Mouse (Mus musculus): ENCODE results near the gene Gm3269. TPM values are rescaled to one million over a fixed set of nuclear protein-coding genes. Genes with fewer than 3 reads are reported as not detected.
A peak's percentile ranks its signal among the peaks of the same experiment; 100 is the strongest.
"Not testable (repeated sequence)": the region's sequence is repeated elsewhere in the genome, so short reads cannot be mapped to it uniquely, and the experiment has no call there.

The Gm3269 gene
- polyA plus RNA-seq (2014; fragmentation: Nextera tagmentation; extraction: Ambion mirVana): not detected in 2 replicates

- ATAC-seq (ENCODE audit: insufficient number of reproducible peaks, low FRiP score, low TSS enrichment, low read depth); H3K36me3 ChIP-seq (ENCODE audit: control insufficient read depth, insufficient read depth, low read length); H3K27ac ChIP-seq (replicated peaks; ENCODE audit: low read depth, low read length); H3K9ac ChIP-seq (ENCODE audit: low read length); DNase-seq (ENCODE audit: low spot score); H3K4me2 ChIP-seq (ENCODE audit: low read depth, severe bottlenecking); H3K9me3 ChIP-seq (ENCODE audit: control insufficient read depth, low read length); H3K27me3 ChIP-seq (ENCODE audit: control insufficient read depth, insufficient read depth, low read length); H3K4me1 ChIP-seq (ENCODE audit: control insufficient read depth, insufficient read depth, low read length); H3K4me3 ChIP-seq (ENCODE audit: low read depth, low read length): not testable (repeated sequence)
- no CpG with 5 or more reads among the region's 4 CpGs for WGBS
These were observed at the start of gene Gm3269 for GRCm38 (mm10) chr14:4837806-4838205. TSS of gene Gm3269 (plus strand) at chr14:4838106.

- not testable (repeated sequence) for H3K27me3 ChIP-seq (ENCODE audit: control insufficient read depth, insufficient read depth, low read length); H3K36me3 ChIP-seq (ENCODE audit: control insufficient read depth, insufficient read depth, low read length); H3K4me1 ChIP-seq (ENCODE audit: control insufficient read depth, insufficient read depth, low read length); H3K27ac ChIP-seq (replicated peaks; ENCODE audit: low read depth, low read length); H3K9ac ChIP-seq (ENCODE audit: low read length); H3K9me3 ChIP-seq (ENCODE audit: control insufficient read depth, low read length); DNase-seq (ENCODE audit: low spot score); ATAC-seq (ENCODE audit: insufficient number of reproducible peaks, low FRiP score, low TSS enrichment, low read depth); H3K4me3 ChIP-seq (ENCODE audit: low read depth, low read length); H3K4me2 ChIP-seq (ENCODE audit: low read depth, severe bottlenecking)
- 87% methylated on average over 6 of the region's 6 CpGs for WGBS
These were observed 31.5 kb upstream of the Gm3269 start for GRCm38 (mm10) chr14:4806421-4806820.

- DNase-seq (ENCODE audit: low spot score); H3K4me3 ChIP-seq (ENCODE audit: low read depth, low read length); H3K4me1 ChIP-seq (ENCODE audit: control insufficient read depth, insufficient read depth, low read length); H3K9ac ChIP-seq (ENCODE audit: low read length); H3K27me3 ChIP-seq (ENCODE audit: control insufficient read depth, insufficient read depth, low read length); H3K4me2 ChIP-seq (ENCODE audit: low read depth, severe bottlenecking); H3K36me3 ChIP-seq (ENCODE audit: control insufficient read depth, insufficient read depth, low read length); H3K27ac ChIP-seq (replicated peaks; ENCODE audit: low read depth, low read length); H3K9me3 ChIP-seq (ENCODE audit: control insufficient read depth, low read length); ATAC-seq (ENCODE audit: insufficient number of reproducible peaks, low FRiP score, low TSS enrichment, low read depth): not testable (repeated sequence)
- 78% methylated on average over 4 of the region's 7 CpGs for WGBS
These were observed 16.0 kb upstream of the Gm3269 start for GRCm38 (mm10) chr14:4821950-4822349.

- H3K27ac ChIP-seq (replicated peaks; ENCODE audit: low read depth, low read length); H3K36me3 ChIP-seq (ENCODE audit: control insufficient read depth, insufficient read depth, low read length); H3K4me1 ChIP-seq (ENCODE audit: control insufficient read depth, insufficient read depth, low read length); ATAC-seq (ENCODE audit: insufficient number of reproducible peaks, low FRiP score, low TSS enrichment, low read depth); H3K9ac ChIP-seq (ENCODE audit: low read length); H3K9me3 ChIP-seq (ENCODE audit: control insufficient read depth, low read length); H3K27me3 ChIP-seq (ENCODE audit: control insufficient read depth, insufficient read depth, low read length): not testable (repeated sequence)
- Histone ChIP-seq H3K4me3 (ENCODE audit: low read depth, low read length) (peak within 1 kb of the TSS; percentile 20), H3K4me2 (ENCODE audit: low read depth, severe bottlenecking) (peak within 1 kb of the TSS; percentile 40)
- 23% methylated on average over 17 of the region's 59 CpGs for WGBS
- DNase-seq (ENCODE audit: low spot score): peak; percentile 36
These were observed 17.5 kb downstream of the Gm3269 start, which contains the start of gene Gm3264 for GRCm38 (mm10) chr14:4855299-4855980. TSS of gene Gm3264 (plus strand) at chr14:4855576.

- not testable (repeated sequence) for H3K9ac ChIP-seq (ENCODE audit: low read length); ATAC-seq (ENCODE audit: insufficient number of reproducible peaks, low FRiP score, low TSS enrichment, low read depth)
- no CpG with 5 or more reads among the region's 3 CpGs for WGBS
These were observed 54.2 kb downstream of the Gm3269 start, which contains the start of gene Gm3278 for GRCm38 (mm10) chr14:4892116-4892515. TSS of gene Gm3278 (plus strand) at chr14:4892416.

More at GRCm38 (mm10) chr14:4892116-4892515, 54.2 kb downstream of the Gm3269 start, which contains the start of gene Gm3278:
- not testable (repeated sequence) for DNase-seq (ENCODE audit: low spot score); H3K4me1 ChIP-seq (ENCODE audit: control insufficient read depth, insufficient read depth, low read length); H3K4me2 ChIP-seq (ENCODE audit: low read depth, severe bottlenecking); H3K27ac ChIP-seq (replicated peaks; ENCODE audit: low read depth, low read length); H3K27me3 ChIP-seq (ENCODE audit: control insufficient read depth, insufficient read depth, low read length); H3K9me3 ChIP-seq (ENCODE audit: control insufficient read depth, low read length); H3K36me3 ChIP-seq (ENCODE audit: control insufficient read depth, insufficient read depth, low read length); H3K4me3 ChIP-seq (ENCODE audit: low read depth, low read length)

Other genes with a start within 250 kb of the Gm3269 start
- gene Gm8159, start 205.8 kb upstream of the Gm3269 start, polyA plus RNA-seq (2014; fragmentation: Nextera tagmentation; extraction: Ambion mirVana): not detected in 2 replicates
- gene Gm3239, start 173.9 kb upstream of the Gm3269 start, polyA plus RNA-seq (2014; fragmentation: Nextera tagmentation; extraction: Ambion mirVana): not detected in 2 replicates
- gene Gm7876, start 128.9 kb upstream of the Gm3269 start, polyA plus RNA-seq (2014; fragmentation: Nextera tagmentation; extraction: Ambion mirVana): not detected in 2 replicates
- 0.15 and 0.16 TPM in 2 replicates for gene Gm3252, start 111.3 kb upstream of the Gm3269 start, polyA plus RNA-seq (2014; fragmentation: Nextera tagmentation; extraction: Ambion mirVana)
- not detected in 2 replicates for gene Gm9602, start 61.8 kb upstream of the Gm3269 start, polyA plus RNA-seq (2014; fragmentation: Nextera tagmentation; extraction: Ambion mirVana)
- gene Gm3264, start 17.5 kb downstream of the Gm3269 start, polyA plus RNA-seq (2014; fragmentation: Nextera tagmentation; extraction: Ambion mirVana): 0.31 and 0.58 TPM in 2 replicates
- gene Gm3278, start 54.3 kb downstream of the Gm3269 start, polyA plus RNA-seq (2014; fragmentation: Nextera tagmentation; extraction: Ambion mirVana): not detected in 2 replicates
- gene Gm8297, start 145.8 kb downstream of the Gm3269 start, polyA plus RNA-seq (2014; fragmentation: Nextera tagmentation; extraction: Ambion mirVana): not detected in 2 replicates
- gene Gm3298, start 177.8 kb downstream of the Gm3269 start, polyA plus RNA-seq (2014; fragmentation: Nextera tagmentation; extraction: Ambion mirVana): not detected in 2 replicates
- not detected in 2 replicates for gene 4930555G01Rik, start 212.5 kb downstream of the Gm3269 start, polyA plus RNA-seq (2014; fragmentation: Nextera tagmentation; extraction: Ambion mirVana)
- 1.9 and 2.2 TPM in 2 replicates for gene Gm8281, start 232.9 kb downstream of the Gm3269 start, polyA plus RNA-seq (2014; fragmentation: Nextera tagmentation; extraction: Ambion mirVana)